Mouse (Mus musculus) liver, adult 2 months (tissue): ENCODE measurements at regions not wholly inside any gene's neighbourhood (a gene's known extent, or its start where the extent isn't known, plus 50 kb on each side); places are given as distances from the start of the nearest gene placed in this dataset.

Experiments
- CTCF ChIP-seq: fragments of 200-500 bp; IDR thresholded peaks from 2 replicates; pipeline ENCODE4 v1.5.1; 2011; ENCODE audit warnings: low read depth, low read length, control low read depth
- POLR2A ChIP-seq: fragments of 200-500 bp; IDR thresholded peaks from 2 replicates; pipeline ENCODE4 v1.6.1; 2011; ENCODE audit warnings: low read length, control low read depth; ENCODE audit not compliant: insufficient read depth; ENCODE audit errors: extremely low read depth

DNA sequence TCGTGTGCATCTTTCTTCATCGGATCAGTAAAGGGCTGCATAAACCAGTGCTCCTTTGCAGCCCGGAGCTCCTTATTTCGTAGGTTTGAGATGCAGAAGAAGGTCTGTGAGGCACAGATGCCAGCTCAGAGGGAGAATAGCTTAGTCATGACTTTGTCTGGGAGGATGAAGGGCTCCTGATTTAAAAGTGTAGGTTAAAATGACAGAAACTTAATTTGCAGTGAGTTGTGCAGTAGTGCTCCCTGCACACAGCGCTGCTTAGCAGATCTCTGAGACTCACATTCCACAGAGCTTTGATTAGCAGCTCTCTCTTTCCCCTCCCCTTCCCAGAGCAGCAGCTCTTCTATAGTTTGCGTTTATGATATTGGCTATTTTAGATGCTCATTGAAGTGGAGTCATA, 200.9 kb downstream of the Vrk1 start:
- TF ChIP-seq CTCF (no peak), POLR2A (no peak)
